Mouse (Mus musculus) embryonic facial prominence, embryonic 14.5 days (tissue): ENCODE measurements around the gene Mfap1b. TPM values are rescaled to one million over a fixed set of nuclear protein-coding genes. Genes with fewer than 3 reads are reported as not detected.
"Not testable (repeated sequence)": the region's sequence is repeated elsewhere in the genome, so short reads cannot be mapped to it uniquely, and the experiment has no call there.

Experiments
- ATAC-seq: fragments of 200-750 bp; cut with Nextera tagmentation; 2 replicates; pipeline ENCODE4 v1.8.0; 2017; ENCODE audit warnings: low read depth, moderate number of reproducible peaks, moderate TSS enrichment
- DNase-seq: peaks from one replicate; pipeline ENCODE4 v3.0.0-alpha.2; 2015; ENCODE audit warnings: low spot score
- H3K27ac ChIP-seq: fragments of 300-500 bp; sonication (generic); replicated peaks from 2 replicates; pipeline ENCODE4 v1.5.1; 2014; ENCODE audit warnings: low read depth, mild to moderate bottlenecking, low read length, moderate library complexity
- H3K27me3 ChIP-seq: fragments of 300-500 bp; sonication (generic); replicated peaks from 2 replicates; pipeline ENCODE4 v1.6.1; 2014; ENCODE audit warnings: low read length; ENCODE audit not compliant: control insufficient read depth, insufficient read depth
- H3K36me3 ChIP-seq: fragments of 300-500 bp; sonication (generic); 2 replicates; pipeline ENCODE4 v1.6.1; 2014; ENCODE audit warnings: low read length, mixed read lengths; ENCODE audit not compliant: control insufficient read depth, insufficient read depth
- H3K4me1 ChIP-seq: fragments of 300-500 bp; sonication (generic); 2 replicates; pipeline ENCODE4 v1.6.1; 2014; ENCODE audit warnings: antibody characterized with exemption, low read length; ENCODE audit not compliant: control insufficient read depth, insufficient read depth
- H3K4me2 ChIP-seq: fragments of 300-500 bp; sonication (generic); 2 replicates; pipeline ENCODE4 v1.6.1; 2014; ENCODE audit warnings: low read depth, mild to moderate bottlenecking, low read length, moderate library complexity, mixed read lengths
- H3K4me3 ChIP-seq: fragments of 300-500 bp; sonication (generic); 2 replicates; pipeline ENCODE4 v1.5.1; 2014; ENCODE audit warnings: low read depth, mild to moderate bottlenecking, low read length
- H3K9ac ChIP-seq: fragments of 300-500 bp; sonication (generic); 2 replicates; pipeline ENCODE4 v1.6.1; 2014; ENCODE audit warnings: low read depth, mild to moderate bottlenecking, low read length, moderate library complexity, mixed read lengths
- H3K9me3 ChIP-seq: fragments of 300-500 bp; sonication (generic); 2 replicates; pipeline ENCODE4 v1.6.1; 2016; ENCODE audit warnings: low read length; ENCODE audit not compliant: control insufficient read depth
- WGBS: fragments of 180-500 bp; shearing (Covaris S2); extraction: QIAGEN DNeasy Blood & Tissue Kit; methylation state at CpG from one replicate; pipeline ENCODE4 v1.1.7; 2014; 5-methylcytosine and 5-hydroxymethylcytosine counted together
- polyA plus RNA-seq: library from polyadenylated mRNA; unstranded; fragments of >200 nt; fragmentation: Nextera tagmentation; extraction: Ambion mirVana; gene quantifications from 2 replicates; pipeline ENCODE4 v1.2.1, GENCODE M21; 2014

Mfap1b gene
- polyA plus RNA-seq: 52.4 and 56.7 TPM in 2 replicates

- peak; percentile 96 for DNase-seq
- 4% methylated on average over 32 of the region's 41 CpGs for WGBS
- peak; percentile 94 for ATAC-seq
- Histone ChIP-seq H3K4me3 (peak within 1 kb of the TSS; percentile 62), H3K4me2 (peak within 1 kb of the TSS; percentile 62), H3K27ac (0 out of 2 replicates have a peak within 1 kb of the TSS, but pooled peaks have one; percentile 44), H3K9ac (peak within 1 kb of the TSS; percentile 70)
- not testable (repeated sequence) for H3K4me1 ChIP-seq, H3K36me3 ChIP-seq, H3K27me3 ChIP-seq, H3K9me3 ChIP-seq
Measured at GRCm38 (mm10) chr2:121473301-121474179, at the start of gene Mfap1b. Mfap1b (minus strand) TSS chr2:121474067.

- H3K27ac ChIP-seq, H3K9me3 ChIP-seq, H3K9ac ChIP-seq, H3K27me3 ChIP-seq, ATAC-seq, H3K4me1 ChIP-seq, H3K4me2 ChIP-seq, DNase-seq, H3K4me3 ChIP-seq: not testable (repeated sequence)
- peaks cover 44% of the 10 kb centered on the region for H3K36me3 ChIP-seq
- 97% methylated on average over 3 of the region's 3 CpGs for WGBS
Measured at GRCm38 (mm10) chr2:121522830-121523229, 49.0 kb upstream of the Mfap1b start.

GRCm38 (mm10) chr2:121522006-121522405 lies 48.1 kb upstream of the Mfap1b start:
- no peak for DNase-seq
- 92% methylated on average over 2 of the region's 2 CpGs for WGBS

GRCm38 (mm10) chr2:121518711-121519110 lies 44.8 kb upstream of the Mfap1b start:
- H3K9ac ChIP-seq, DNase-seq, H3K4me1 ChIP-seq, H3K4me2 ChIP-seq, H3K27me3 ChIP-seq, ATAC-seq, H3K9me3 ChIP-seq, H3K4me3 ChIP-seq, H3K27ac ChIP-seq: not testable (repeated sequence)
- 84% methylated on average over 4 of the region's 4 CpGs for WGBS
- H3K36me3 ChIP-seq: peaks cover 27% of the 10 kb centered on the region

More at GRCm38 (mm10) chr2:121522006-121522405, 48.1 kb upstream of the Mfap1b start:
- Histone ChIP-seq H3K4me1 (no peaks in the 10 kb centered on the region), H3K27ac (no peak overlapping the region), H3K9me3 (no peaks in the 10 kb centered on the region), H3K4me3 (no peak overlapping the region), H3K27me3 (no peaks in the 10 kb centered on the region), H3K9ac (no peak overlapping the region), H3K36me3 (peaks cover 46% of the 10 kb centered on the region), H3K4me2 (no peak overlapping the region)
- no peak for ATAC-seq

GRCm38 (mm10) chr2:121518106-121518505 lies 44.2 kb upstream of the Mfap1b start:
- whole genome bisulfite sequencing: 89% methylated on average over 5 of the region's 5 CpGs
- Histone ChIP-seq H3K4me1 (no peaks in the 10 kb centered on the region), H3K36me3 (peaks cover 27% of the 10 kb centered on the region)

GRCm38 (mm10) chr2:121514211-121514610 lies 40.3 kb upstream of the Mfap1b start:
- no peak overlapping the region for H3K27ac ChIP-seq
- H3K36me3 ChIP-seq: peaks cover 32% of the 10 kb centered on the region
- H3K9me3 ChIP-seq: no peaks in the 10 kb centered on the region
- H3K9ac ChIP-seq: no peak overlapping the region
- 93% methylated on average over 4 of the region's 4 CpGs for WGBS
- no peak for DNase-seq
- H3K4me3 ChIP-seq: no peak overlapping the region
- ATAC-seq: no peak
- no peak overlapping the region for H3K4me2 ChIP-seq
- no peaks in the 10 kb centered on the region for H3K27me3 ChIP-seq
- no peaks in the 10 kb centered on the region for H3K4me1 ChIP-seq

More at GRCm38 (mm10) chr2:121518106-121518505, 44.2 kb upstream of the Mfap1b start:
- Histone ChIP-seq H3K9me3 (no peaks in the 10 kb centered on the region), H3K4me3 (no peak overlapping the region), H3K27me3 (no peaks in the 10 kb centered on the region), H3K27ac (no peak overlapping the region), H3K9ac (no peak overlapping the region), H3K4me2 (no peak overlapping the region)
- no peak for ATAC-seq
- DNase-seq: no peak

- H3K4me1 ChIP-seq, ATAC-seq, H3K4me3 ChIP-seq, H3K9me3 ChIP-seq, H3K4me2 ChIP-seq, H3K9ac ChIP-seq, H3K27ac ChIP-seq, H3K27me3 ChIP-seq, DNase-seq: not testable (repeated sequence)
- H3K36me3 ChIP-seq: peaks cover 28% of the 10 kb centered on the region
- WGBS: 93% methylated on average over 4 of the region's 5 CpGs
Measured at GRCm38 (mm10) chr2:121512991-121513765, 39.3 kb upstream of the Mfap1b start.

- Histone ChIP-seq H3K4me1 (peaks cover 6% of the 10 kb centered on the region; the same call in 1 of the 2 replicates), H3K4me2 (no peak overlapping the region), H3K27me3 (no peaks in the 10 kb centered on the region), H3K4me3 (no peak overlapping the region), H3K9me3 (no peaks in the 10 kb centered on the region), H3K9ac (0 out of 2 replicates have a peak overlapping the region, but pooled peaks have one; percentile 14), H3K36me3 (peaks cover 24% of the 10 kb centered on the region), H3K27ac (no peak overlapping the region)
- no peak for DNase-seq
- 91% methylated on average over 8 of the region's 8 CpGs for WGBS
- ATAC-seq: no peak
Measured at GRCm38 (mm10) chr2:121511401-121511800, 37.5 kb upstream of the Mfap1b start.
